Mouse (Mus musculus) adrenal gland, adult 8-10 months (tissue): ENCODE measurements at regions not wholly inside any gene's neighbourhood (a gene's known extent, or its start where the extent isn't known, plus 50 kb on each side); places are given as distances from the start of the nearest gene placed in this dataset.

Experiments used
- DNase-seq: peaks from one replicate; pipeline ENCODE4 v3.0.0; 2022

- DNase-seq = no peak
These were observed 63.1 kb upstream of the Dkk2 start for GRCm38 (mm10) chr3:132022032-132022431.

GRCm38 (mm10) chr3:132023342-132023741 is 61.8 kb upstream of the Dkk2 start:
- DNase-seq = no peak

DNA sequence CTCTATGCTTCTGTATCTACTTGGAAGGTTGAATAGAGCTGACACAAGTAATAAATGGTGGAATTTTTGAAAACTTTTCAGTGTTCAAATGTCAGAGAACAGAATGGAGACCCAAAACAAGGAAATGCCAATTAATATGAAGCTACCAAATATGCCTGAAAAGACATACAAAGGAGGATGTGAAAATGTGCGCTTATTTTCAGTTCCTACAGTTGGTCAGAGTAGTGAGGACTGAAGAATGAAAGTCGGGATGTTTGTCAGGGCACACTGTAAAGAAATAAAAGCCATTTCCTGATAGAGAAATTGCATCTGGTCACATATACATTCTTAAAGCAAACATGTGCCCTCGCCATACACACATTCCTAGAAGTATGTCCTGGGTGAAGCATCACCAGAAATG is 56.0 kb upstream of the Dkk2 start:
- DNase-seq = no peak

- no peak for DNase-seq
These were observed 51.9 kb upstream of the Dkk2 start for GRCm38 (mm10) chr3:132033078-132033713.

DNA sequence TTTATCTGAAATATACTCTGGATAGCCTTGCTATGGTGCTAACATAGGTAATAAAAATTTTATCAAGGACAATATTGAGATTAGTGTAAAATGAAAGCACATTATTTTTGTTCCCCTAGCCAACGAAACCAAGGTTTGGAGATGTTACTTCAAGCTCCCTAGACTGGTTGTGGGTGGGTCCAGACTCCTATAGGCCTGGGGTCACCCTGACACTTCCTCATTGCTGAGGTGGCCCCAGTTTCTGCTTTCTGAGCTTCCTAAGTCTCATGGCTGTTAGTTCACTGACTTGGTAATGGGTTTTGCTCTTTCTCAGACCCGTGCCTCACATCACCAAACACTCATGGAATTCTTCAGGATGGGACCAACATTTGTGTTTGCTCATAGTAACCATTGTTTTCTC is 49.9 kb upstream of the Dkk2 start:
- no peak for DNase-seq
